In genomic region chr10:77339871-77340341, GRCm38 (mm10) we compare ENCODE assay signal across 8 mouse cellular contexts.
DNase-seq lines count a peak whose midpoint lies in the region; ATAC-seq lines count a peak whose summit lies in the region.

No protein-coding gene starts in this region.

- H3K4me1 ChIP-seq in hindbrain, embryonic 16.5 days (ENCODE audit: control insufficient read depth, insufficient read depth, low read depth, low read length), result peaks cover 13% of the 10 kb centered on the region
- H3K4me1 ChIP-seq in midbrain, embryonic 14.5 days (ENCODE audit: control insufficient read depth, insufficient read depth, low read length), result peaks cover 6% of the 10 kb centered on the region

- no peaks in the 10 kb centered on the region for H3K36me3 ChIP-seq in hindbrain, embryonic 16.5 days (ENCODE audit: control insufficient read depth, insufficient read depth, low read length)
- no peaks in the 10 kb centered on the region for H3K36me3 ChIP-seq in midbrain, embryonic 14.5 days (ENCODE audit: control insufficient read depth, insufficient read depth, low read length)

- H3K9ac ChIP-seq in hindbrain, embryonic 16.5 days (ENCODE audit: low read depth, low read length), result peak overlapping the region; percentile 62
- H3K9ac ChIP-seq in midbrain, embryonic 14.5 days (replicated peaks; ENCODE audit: low read length), result peak overlapping the region; percentile 48

- peak overlapping the region; percentile 82 for H3K4me2 ChIP-seq in hindbrain, embryonic 16.5 days (ENCODE audit: low read length)
- peak overlapping the region; percentile 71 for H3K4me2 ChIP-seq in midbrain, embryonic 14.5 days (ENCODE audit: low read length)

- DNase-seq in cerebellum, adult 11-12 months, result peak; percentile 19
- DNase-seq in cerebellum, adult 8-10 months, result no peak
- DNase-seq in ovary, postnatal 36 days (ENCODE audit: low spot score), result peak; percentile 26
- DNase-seq in ovary, postnatal 10 days (ENCODE audit: low spot score), result no peak
- DNase-seq in midbrain, embryonic 14.5 days, result peak; percentile 78
- no peak for DNase-seq in layer of hippocampus, adult 11-12 months (ENCODE audit: low spot score)

- H3K4me3 ChIP-seq in hindbrain, embryonic 16.5 days (ENCODE audit: low read length), result peak overlapping the region; percentile 49
- H3K4me3 ChIP-seq in midbrain, embryonic 14.5 days (replicated peaks; ENCODE audit: low read depth, low read length), result peak overlapping the region; percentile 35

- WGBS in hindbrain, embryonic 16.5 days, result 4% methylated on average over 18 of the region's 18 CpGs
- 3% methylated on average over 18 of the region's 18 CpGs for WGBS in midbrain, embryonic 14.5 days

- H3K27me3 ChIP-seq in hindbrain, embryonic 16.5 days (replicated peaks; ENCODE audit: control insufficient read depth, insufficient read depth, low read length), result no peaks in the 10 kb centered on the region
- no peaks in the 10 kb centered on the region for H3K27me3 ChIP-seq in midbrain, embryonic 14.5 days (ENCODE audit: control insufficient read depth, insufficient read depth, low read length)

- peak overlapping the region; percentile 20; the same call in 1 of the 2 replicates for H3K27ac ChIP-seq in hindbrain, embryonic 16.5 days (ENCODE audit: low read depth, low read length)
- no peak overlapping the region; the same call in 1 of the 2 replicates for H3K27ac ChIP-seq in midbrain, embryonic 14.5 days (replicated peaks; ENCODE audit: low read depth, low read length)

- ATAC-seq in hindbrain, embryonic 16.5 days, result peak; percentile 74
- 0 out of 2 replicates have a peak, but pooled peaks have one; percentile 14 for ATAC-seq in midbrain, embryonic 14.5 days (ENCODE audit: low FRiP score, low TSS enrichment)
- no peak for ATAC-seq in monocyte, adult 5-6 weeks (replicated peaks; ENCODE audit: insufficient number of reproducible peaks, low FRiP score, low TSS enrichment, poor library complexity, severe bottlenecking)

- H3K9me3 ChIP-seq in hindbrain, embryonic 16.5 days (ENCODE audit: control insufficient read depth, low read length), result no peaks in the 10 kb centered on the region
- H3K9me3 ChIP-seq in midbrain, embryonic 14.5 days (ENCODE audit: control insufficient read depth, low read length), result no peaks in the 10 kb centered on the region

Comparison
In these comparisons a context has a peak if more than half of its experiments do, and no peak if none do; other contexts are left out.
1. DNase-seq: peak in cerebellum, adult 11-12 months (single experiment), ovary, postnatal 36 days (single experiment) and midbrain, embryonic 14.5 days (single experiment); none in cerebellum, adult 8-10 months (single experiment), ovary, postnatal 10 days (single experiment) and layer of hippocampus, adult 11-12 months (single experiment).